14 mouse cellular contexts compared by ENCODE assay signal in genomic region chr9:34603750-34604149, GRCm38 (mm10).
"Had no signal": no experiment of that assay in that cellular context is flagged by ENCODE, and none has a peak within 500 bp of the region (broad histone marks: within the 10 kb centered on the region; RNA-seq: fewer than 3 reads in every experiment).

No protein-coding gene starts in this region.

- H3K9ac ChIP-seq: liver, embryonic 13.5 days; midbrain, embryonic 12.5 days had no signal

- H3K36me3 ChIP-seq: liver, embryonic 13.5 days; midbrain, embryonic 12.5 days had no signal

- H3K4me2 ChIP-seq: liver, embryonic 13.5 days; midbrain, embryonic 12.5 days had no signal

- H3K27me3 ChIP-seq: liver, embryonic 13.5 days; midbrain, embryonic 12.5 days had no signal

- H3K9me3 ChIP-seq: liver, embryonic 13.5 days; midbrain, embryonic 12.5 days had no signal

- DNase-seq: kidney, adult 9 months; kidney, postnatal 14 days; kidney, postnatal 4 days; layer of hippocampus, postnatal 36 days; liver, embryonic 13.5 days; lung, adult 2 months; lung, postnatal 14 days; lung, postnatal 4 days; thymus, adult 18-20 months; thymus, postnatal 36 days had no signal

- ATAC-seq: midbrain, embryonic 16.5 days had no signal

- H3K4me3 ChIP-seq: left cerebral cortex, adult 2 months; liver, embryonic 13.5 days; midbrain, embryonic 12.5 days; myocyte had no signal

- H3K4me1 ChIP-seq: liver, embryonic 13.5 days; midbrain, embryonic 12.5 days had no signal

- H3K27ac ChIP-seq: left cerebral cortex, adult 2 months; liver, embryonic 13.5 days; midbrain, embryonic 12.5 days had no signal
